Mouse (Mus musculus): ENCODE data around the gene Ak5. TPM values are rescaled to one million over a fixed set of nuclear protein-coding genes. Genes with fewer than 3 reads are reported as not detected.
"Not testable (repeated sequence)": the region's sequence is repeated elsewhere in the genome, so short reads cannot be mapped to it uniquely, and the experiment has no call there.

Ak5 gene
- 100 to 1,000 TPM; 247 to 253 TPM for total RNA-seq (2021)
- long read RNA-seq, transcript Ak5-201 (14 exons, 3,323 nt): major isoform, 489 of 599 reads
- long read RNA-seq, partial matches to known transcripts: 41 of 599 reads
- long read RNA-seq, other reads (novel, unspliced or antisense): 68 of 599 reads

DNA sequence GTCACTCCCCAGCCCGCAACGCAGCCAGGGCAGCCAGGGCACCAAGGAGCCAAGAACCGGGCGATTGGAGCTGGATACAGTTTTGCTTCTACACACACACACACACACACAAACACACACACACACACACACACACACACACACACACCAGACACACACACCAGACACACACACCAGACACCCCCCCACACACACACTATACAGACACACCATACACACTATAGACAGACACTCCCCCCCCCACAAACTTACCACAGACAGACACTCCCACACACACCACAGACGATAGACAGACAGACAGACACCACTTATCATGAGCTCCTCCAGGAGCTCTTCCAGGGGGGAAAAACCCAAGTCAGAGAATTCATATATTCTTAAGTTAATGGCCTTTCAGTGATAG is at the start of gene Ak5:
Gene Ak5 (minus strand): TSS at position 122 of the 400 bp plus-strand sequence.
- no peak for DNase-seq (ENCODE audit: low spot score in 2 of 2)

DNA sequence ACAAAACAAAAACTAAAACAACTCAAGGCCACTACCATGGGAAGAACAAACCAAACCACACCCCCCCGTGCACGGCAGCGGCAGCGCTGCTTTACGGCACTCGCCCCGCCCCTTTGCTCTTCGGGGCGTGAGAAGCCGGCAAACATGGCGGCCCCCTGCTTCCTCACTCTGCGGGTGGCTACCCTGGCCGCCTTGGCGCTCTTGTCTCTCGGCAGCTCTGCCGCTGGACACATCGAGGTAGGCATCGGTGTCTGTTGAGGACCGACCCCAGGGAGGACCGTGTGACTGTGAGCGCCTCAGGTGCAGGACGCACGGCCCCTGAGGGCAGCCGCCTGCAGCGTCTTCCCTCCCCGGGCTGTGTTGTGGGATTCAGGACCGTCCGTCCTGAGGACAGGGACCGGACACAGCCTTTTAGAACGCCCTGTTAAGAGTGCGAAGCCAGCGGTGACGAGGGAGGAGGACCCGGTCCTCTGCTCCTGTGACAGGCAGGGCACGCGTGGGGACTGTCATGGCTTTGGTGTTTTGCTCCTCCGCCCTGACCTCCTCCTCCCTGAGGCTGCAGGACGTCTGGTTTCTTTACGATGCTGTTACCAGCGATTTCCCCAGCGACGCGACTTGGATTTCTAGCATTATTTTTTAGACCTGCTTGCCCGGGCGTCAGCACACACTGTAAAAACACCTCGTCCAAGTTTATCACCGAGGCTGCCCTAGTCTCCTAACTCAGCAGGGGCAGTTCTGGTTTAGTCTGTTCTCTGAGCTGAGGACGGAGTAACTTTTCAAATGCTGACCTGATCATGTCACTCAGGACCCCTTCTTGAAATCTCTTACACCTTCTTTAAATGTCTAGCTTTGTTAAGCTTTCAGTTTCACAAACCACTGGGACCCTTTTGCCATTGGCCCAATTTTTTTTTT is 46.1 kb upstream of the Ak5 start, which contains the start of gene Pigk:
Gene Pigk (plus strand): TSS at position 110 of the 912 bp plus-strand sequence.
- DNase-seq (ENCODE audit: low spot score in 2 of 2): peak; percentile 85 to 89

DNA sequence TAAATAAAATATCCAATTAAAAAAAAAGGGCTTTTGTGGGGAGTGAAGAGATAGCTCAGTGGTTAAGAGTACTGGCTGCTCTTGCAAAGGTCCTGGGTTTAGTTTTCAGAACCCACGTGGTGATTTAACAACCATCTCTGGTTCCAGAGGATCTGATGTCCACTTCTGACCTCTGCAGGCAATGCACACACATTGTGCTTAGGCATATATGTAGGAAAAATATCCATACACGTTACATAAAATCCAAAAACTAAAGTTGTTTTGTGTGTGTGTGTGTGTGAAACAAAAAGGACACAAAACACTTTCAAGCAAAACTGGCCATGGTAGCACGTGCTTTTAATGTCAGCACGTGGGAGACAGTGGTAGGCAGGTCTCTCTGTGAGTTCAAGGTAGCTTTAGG is 44.8 kb upstream of the Ak5 start:
- DNase-seq (ENCODE audit: low spot score in 2 of 2): no peak

DNA sequence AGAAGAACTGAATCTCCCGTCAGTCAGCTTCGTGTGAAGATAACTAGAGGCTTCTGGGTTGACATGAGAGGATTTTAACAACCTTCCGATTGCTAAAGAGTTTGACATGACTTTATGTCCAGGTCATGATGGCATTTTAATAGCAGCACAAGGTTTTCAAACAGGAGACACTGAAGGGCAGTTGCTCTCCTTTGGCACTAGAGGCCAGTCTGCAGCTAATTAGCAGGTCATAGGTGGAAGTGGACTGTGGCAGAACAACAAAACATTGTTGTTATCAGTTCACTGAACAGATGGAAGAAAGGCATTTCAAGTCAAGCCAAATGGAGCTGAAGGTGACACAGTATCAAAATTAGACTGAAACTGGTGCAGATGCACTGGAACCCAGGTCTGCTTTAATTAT is 41.8 kb upstream of the Ak5 start:
- no peak for DNase-seq (ENCODE audit: low spot score in 2 of 2)

DNA sequence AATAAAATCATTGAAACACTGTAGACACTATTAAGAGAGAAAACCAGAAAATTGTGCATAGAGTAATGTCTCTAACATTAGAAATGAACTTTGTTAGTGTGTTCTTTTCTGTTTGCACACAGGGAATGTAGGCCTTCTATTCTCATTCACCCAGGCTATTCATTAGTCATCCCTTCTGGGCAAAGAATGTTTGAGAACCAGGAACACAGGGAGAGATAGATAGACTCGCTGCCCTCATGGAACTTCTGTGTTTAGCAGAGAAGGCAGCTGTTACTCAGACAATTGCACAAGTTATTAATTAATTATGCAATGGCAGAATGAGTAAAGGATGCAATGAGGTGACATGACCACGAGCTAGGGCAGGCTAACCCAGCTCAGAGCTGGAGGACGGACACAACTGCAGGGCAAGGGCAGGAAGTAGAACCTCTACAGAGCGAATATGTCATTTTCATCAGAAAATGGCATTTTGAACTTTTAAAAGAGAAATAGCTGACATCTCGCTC is 39.2 kb upstream of the Ak5 start:
- DNase-seq (ENCODE audit: low spot score in 2 of 2): no peak

DNA sequence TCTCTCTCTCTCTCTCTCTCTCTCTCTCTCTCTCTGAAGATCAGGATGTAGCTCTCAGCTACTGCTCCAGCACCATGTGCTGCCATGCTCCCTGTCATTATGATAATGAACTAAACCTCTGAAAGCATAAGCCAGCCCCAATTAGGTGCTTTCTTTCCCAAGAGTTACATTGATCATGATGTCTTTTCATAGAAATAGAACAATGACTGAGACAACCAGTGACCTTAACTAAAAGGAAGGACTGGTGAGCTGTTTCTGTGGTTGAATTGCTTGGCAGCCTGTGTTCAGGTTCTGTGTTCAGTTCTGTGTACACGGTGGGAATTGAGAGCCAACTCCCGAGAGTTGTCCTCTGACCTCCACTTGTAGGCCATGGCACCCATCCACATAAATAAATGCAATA is 38.7 kb upstream of the Ak5 start:
- no peak for DNase-seq (ENCODE audit: low spot score in 2 of 2)

DNA sequence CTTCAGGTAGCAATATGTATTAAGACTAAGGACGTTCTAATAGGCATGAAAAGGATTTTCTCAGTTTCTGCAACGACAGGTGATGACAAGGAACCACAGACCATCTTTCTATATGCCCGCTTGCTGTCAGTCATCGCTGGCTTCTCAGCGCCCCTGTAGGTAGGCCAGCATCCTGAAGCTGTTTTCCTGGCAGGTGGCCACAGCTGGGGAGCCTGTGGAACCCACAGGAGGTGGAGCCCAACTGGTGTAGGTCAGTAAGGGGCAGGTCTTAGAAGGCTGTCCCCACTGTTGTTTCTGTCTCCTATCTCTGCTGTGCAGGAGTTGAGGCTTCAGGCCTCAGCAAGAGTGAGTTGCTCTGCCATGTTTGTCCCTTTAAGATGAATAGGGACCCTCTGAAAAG is 37.7 kb upstream of the Ak5 start:
- DNase-seq (ENCODE audit: low spot score in 2 of 2): no peak

DNA sequence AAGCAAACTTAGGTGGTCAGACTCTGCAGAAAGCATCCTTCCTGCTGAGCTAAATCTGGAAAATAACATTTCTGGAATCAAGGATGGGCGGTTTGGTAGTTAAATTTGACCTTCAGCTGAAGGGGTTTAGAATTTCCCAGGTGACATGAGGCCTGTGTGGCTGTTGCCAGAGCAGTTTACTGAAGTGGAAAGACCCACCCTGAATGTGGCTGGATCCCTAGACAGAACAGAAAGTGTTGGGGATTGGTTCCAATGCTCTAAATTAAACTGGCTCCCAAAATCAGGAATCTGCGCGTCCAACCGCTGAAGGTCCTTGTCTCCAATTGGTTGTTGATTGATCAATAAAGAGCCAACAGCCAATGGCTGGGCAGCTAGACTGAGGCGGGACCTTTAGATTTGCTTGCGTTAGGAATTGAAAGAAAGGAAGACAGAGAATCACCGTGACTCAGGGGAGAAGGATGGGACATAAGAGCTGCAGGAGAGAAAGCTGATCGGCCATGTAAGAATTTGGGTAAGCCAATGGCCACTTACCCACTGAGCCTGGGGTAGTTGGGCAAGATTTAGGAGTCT is 34.2 kb upstream of the Ak5 start:
- DNase-seq (ENCODE audit: low spot score in 2 of 2): no peak

DNA sequence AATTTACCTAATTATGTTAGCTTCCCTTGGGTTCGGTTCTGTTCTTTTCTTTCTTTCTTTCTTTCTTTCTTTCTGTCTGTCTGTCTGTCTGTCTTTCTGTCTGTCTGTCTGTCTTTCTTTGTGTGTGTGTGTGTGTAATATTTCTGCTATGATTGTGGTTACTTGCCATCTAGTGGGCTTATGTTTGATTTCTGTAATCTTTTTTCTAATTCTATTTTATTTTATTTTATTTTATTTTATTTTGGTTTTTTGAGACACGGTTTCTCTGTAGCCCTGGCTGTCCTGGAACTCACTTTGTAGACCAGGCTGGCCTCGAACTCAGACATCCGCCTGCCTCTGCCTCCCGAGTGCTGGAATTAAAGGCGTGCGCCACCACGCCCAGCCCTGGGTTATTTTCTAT is 33.4 kb upstream of the Ak5 start:
- not testable (repeated sequence) for DNase-seq (ENCODE audit: low spot score in 2 of 2)

DNA sequence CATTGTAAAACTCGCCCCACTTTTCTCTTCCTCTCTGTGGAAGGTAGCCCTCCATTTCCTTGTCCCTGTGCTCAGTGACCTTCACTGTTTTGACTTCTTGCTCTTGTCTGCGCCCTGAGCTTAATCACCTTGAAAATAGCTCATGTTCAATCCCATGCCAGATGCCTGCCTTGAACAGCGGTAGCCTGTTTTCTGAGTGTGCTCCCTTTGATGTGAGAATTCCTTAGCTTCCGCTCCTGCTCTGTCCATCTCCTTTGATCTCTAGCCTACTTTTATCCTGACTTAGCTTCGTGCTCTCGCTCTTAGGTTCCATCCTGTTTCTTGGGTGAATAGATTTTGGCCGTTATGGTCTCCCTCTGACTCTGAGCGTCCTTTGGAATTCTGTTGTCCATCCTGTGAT is 31.1 kb upstream of the Ak5 start:
- DNase-seq (ENCODE audit: low spot score in 2 of 2): no peak

DNA sequence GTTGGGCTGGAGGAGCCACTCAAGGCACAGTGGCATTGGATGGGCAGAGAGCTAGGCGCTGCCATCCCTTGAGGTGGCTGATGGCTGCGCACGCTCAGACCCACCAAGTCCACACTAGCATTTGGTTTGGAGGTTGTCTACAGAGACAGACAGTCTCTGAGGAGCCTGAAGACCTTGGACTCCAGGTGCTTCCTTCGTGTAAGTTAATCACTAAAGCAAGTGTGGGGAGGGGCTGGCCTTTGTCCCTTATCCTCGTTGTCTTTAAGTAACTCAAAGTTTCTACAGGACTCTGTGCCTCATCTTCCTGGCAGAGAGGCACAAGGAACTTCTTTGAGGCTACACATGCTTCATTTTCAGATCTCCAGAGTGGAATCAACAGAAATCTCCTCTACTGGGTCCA is 29.9 kb upstream of the Ak5 start:
- DNase-seq (ENCODE audit: low spot score in 2 of 2): no peak

DNA sequence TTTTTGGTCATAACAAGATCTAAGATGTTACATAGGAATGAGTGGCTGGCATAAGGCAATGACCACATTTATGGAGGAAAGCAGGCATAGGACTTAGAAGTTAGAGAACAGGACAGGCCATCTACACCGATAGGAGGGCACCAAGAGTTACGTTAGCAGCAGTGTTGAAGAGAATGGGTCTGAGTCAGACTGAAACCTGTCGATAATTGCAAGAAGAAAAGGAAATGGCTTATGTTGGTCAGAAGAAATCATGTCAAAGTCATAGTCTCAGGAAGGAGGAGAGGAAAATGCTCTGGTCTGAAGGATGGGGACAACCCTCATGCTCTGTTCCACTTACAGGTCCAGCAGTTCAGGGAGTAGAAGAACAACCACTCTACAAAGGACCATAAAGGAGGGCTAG is 26.8 kb upstream of the Ak5 start:
- DNase-seq (ENCODE audit: low spot score in 2 of 2): no peak

DNA sequence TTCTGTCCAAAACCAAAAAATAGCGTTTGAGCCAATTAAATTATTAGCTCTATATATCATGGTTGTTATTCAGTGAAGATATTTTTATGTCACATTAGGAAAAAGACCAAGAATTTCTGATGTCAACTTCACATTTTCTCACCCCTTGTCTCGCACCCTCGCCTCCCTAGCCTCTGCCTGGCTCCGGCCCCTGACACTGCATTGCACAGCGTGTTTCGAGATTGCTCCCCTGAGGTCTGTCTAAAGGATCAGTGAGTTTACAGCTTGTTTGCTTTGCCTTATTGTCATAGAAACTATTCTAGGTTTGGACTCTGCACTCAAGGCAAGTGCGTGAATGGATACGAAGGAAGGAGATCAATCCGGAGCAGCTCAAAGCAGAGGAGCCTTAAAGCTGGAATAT is 20.9 kb upstream of the Ak5 start:
- DNase-seq (ENCODE audit: low spot score in 2 of 2): no peak

DNA sequence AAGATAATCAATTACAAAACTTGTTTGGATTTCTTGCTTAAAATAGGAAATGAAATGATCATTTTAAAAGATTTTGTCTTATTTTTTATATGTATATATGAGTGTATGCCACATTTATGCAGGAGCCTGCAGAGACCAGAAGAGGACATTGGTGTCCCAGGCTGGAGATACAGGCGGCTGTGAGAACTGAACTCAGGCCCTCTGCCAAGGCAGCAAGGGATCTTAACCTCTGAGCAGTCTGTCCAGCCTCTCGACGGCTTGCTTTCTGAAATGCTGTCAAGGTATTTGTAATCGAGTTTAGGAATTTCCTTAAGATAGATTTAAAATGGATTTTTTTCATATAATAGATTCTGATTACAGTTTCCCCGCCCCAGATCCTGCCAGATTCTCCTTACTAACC is 20.4 kb upstream of the Ak5 start:
- DNase-seq (ENCODE audit: low spot score in 2 of 2): no peak

DNA sequence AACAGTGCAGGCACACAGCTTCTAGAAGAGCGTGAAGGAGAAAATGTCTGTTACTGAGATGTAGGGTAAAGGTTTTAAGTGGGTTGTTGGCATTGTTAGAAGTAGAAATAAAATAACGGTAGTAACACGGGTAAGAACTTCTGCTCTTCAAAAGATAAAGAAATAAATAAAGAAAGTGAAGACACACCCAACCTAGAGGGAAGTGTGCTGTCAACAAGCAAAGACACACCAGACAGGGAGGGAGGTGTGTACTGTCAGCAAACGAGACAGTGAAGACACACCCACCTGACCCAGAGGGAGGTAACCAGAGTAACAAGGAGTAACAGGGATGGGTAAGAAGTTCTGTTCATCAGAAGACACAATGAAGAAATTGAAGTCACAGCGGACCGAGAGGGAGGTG is 6.5 kb upstream of the Ak5 start:
- DNase-seq (ENCODE audit: low spot score in 2 of 2): no peak

DNA sequence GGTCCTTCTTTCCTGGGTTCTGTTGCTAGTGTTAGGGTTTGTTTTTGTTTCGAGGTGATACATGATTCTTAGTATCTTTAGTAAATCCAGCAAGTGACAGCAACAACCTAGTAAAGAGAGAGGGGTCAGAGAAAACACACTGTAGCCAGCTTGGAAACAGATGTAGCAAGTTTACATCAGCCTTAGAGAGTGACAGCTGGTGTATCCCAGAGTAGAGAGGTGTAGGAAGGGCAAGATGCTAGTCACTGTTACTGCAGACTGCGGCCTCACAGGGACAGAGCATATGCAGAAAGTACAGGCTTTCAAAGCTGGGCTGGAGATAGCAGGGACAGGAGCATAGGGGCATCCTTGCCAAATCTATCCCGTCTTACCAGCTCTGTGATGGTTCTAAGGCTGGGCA is 1.6 kb upstream of the Ak5 start:
- DNase-seq (ENCODE audit: low spot score in 2 of 2): no peak

DNA sequence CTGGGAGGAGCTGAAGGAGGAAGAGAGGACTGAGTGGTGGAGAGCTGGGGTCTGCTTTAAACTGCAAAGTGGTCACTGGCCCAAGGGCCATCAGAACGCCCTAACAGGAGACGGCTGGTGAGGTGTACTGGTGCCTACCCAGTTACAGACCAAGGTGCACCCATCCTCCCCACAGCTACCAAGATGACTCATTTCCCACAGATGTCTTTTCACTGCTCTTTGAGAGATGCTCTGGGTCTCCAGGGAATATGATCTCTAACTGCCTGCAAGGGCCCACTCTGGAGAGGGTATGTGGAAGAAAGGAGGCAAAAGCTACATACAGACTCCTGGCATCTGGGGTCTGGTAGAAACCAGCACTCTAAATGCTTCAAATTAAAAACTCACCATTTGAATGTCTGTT is 633 bp upstream of the Ak5 start:
- no peak for DNase-seq (ENCODE audit: low spot score in 2 of 2)

DNA sequence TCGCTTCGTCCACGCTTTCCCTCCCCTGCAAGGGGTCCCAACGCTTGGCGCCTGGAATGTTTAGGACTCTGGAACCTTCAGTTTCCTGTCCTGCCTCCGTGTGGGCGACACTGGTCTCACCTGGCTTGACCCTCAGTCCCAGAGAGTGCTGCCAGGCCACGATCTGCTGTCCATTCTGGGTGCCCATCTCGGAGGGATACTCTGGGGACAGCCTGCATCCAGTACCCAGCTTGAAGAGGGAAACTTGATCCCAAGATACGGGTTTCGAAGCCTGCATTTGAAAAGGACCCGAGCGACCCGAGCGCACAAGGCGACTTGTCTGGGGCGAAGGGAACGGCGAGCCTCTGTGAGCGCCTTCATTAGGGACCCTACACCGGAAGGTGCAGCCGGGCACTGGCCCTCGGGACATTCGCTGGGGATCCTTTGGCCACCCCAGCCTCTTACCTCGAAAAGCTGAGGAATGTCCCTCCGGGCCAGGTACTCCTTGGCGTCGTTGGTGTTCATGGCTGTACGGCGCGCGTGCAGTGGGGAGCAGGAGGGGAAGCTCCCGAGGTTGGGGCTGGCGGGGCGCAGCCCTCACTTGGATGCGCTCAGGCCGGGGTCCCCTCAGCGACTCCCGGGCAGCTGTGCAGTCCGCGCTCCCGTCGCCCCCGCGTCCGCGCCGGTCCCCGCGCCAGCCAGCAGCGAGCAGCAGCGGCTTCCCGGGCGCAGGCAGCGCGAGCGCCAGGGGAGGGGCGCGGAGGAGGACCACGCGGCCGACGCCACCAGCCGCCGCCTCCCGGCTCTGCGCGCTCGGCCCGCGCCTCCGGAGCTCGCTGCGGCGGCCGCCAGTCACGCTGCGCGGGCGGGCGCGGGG is 576 bp downstream of the Ak5 start:
- DNase-seq (ENCODE audit: low spot score in 2 of 2): peak; percentile 70 to 74

DNA sequence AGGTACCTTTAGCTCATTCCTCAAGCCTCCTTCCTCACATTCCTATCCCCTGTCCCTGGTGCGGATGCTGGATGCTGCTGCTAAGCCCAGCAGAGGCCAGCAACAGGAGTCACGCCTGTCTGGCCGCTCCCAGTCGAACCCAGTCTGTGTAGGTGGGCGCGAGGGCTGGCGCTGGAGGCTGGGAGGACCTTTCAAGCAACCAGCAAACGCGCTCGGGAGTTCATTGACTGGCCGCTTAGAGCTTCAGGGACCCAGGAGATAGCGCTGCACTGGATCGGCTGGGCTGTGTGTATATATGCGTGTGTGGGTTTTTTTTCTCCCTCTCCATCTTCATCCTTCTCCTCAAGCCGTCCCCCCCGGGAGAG is 1.2 kb downstream of the Ak5 start:
- peak; percentile 27 to 51 for DNase-seq (ENCODE audit: low spot score in 2 of 2)

DNA sequence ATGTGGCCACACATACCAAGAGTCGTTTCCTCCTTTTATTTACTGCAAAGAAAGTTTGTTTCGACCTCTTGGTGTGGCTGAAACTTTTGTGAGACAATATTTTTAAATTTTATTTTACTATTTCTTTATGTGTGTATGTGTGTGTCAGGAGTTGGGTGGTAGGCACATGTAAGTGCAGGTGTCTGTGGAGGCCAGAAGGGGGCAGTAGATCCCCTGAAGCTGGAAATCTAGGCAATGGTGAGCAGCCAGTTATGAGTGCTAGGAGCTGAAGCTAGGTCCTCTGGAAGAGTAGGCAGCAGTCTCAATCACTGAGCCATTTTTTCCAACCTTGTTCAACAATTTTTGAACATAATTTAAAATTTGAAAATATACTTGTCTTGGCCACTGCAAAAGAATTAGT is 9.6 kb downstream of the Ak5 start:
- DNase-seq (ENCODE audit: low spot score in 2 of 2): no peak

DNA sequence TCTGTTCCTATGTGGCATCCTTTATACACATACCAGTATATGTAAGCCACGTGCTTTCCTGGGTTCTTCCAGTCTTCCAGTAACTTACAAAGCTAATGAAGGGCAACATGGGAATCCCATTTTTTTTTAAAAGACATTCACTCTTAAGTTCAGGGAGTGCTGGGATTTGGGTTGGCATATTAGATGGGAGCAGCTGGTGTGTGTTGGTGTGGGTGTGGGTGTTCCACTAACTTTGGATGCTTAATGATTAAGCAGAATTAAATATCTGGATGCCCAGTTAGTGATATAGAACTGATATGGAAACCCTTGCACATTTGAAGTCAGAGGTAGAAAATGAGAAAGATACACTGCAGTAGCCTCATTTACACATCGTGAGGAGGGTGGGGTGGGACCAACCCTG is 16.2 kb downstream of the Ak5 start:
- DNase-seq (ENCODE audit: low spot score in 2 of 2): peak in 1 of 2 experiments; percentile 62

DNA sequence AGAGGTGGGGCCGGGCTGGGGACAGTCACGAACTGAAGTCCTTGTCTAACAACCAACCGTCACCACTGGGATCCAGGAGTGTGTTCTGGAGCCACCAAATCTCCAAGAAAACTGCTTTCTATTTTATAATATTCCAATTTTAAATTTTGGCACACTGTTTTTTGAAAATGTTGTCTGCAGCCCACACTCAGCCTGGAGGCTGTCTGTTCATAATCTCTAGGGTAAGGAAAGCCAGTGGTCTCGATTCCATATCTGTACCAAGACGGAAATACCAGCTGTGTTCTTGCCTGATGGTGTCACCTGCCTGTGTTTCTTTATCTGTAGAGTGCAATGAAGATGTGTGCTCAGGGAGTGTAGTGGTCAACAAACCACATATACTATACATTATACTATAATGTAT is 23.6 kb downstream of the Ak5 start:
- DNase-seq (ENCODE audit: low spot score in 2 of 2): peak in 1 of 2 experiments; percentile 65
